Mouse (Mus musculus): ENCODE measurements around the gene Mia.
A peak's percentile ranks its signal among the peaks of the same experiment; 100 is the strongest.

Gene Mia

DNA sequence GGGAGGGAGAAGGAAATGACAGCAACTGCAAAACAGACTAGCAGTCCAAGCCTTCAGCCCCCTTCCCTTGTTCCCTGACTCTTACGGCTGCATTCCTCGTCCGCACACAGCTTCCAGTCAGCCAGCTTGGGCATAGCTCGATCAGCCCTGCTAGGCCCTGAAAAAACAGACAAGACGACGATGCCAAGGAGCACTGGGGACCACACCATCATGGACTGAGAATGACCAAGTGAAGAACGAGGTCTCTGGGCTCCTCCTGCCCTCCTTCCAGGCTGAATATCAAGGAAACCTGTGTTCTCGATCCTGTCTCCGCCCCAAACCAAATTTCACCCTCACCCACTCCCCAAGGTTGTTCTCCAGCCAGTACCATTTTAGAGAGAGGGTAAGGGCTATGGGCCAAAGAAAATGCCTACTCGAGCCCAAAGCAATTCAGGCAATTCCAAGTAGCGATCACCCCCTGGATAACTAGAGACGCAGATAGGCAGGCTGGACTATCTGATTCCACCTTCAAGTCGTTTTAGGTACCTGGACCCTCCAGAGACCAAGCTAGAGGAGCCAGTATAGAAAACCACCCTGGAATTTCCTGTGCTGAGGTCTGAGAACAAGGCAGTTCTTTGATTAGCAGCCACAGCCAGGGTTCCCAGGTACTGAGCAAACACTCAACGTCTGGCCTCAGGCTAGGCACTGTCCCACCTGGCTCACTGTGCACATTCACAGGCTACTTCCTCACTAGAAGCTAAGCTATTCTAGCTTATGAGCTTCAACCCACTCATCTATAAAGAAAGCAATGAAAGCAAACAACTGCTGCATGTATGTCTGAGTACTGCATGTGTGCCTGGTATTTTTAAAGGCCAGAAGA lies at the start of gene Mia, which contains the start of gene Gm21983:
Gene Mia, minus strand, starts transcription at position 321 of the 859 bp plus-strand sequence.
Gene Gm21983, minus strand, starts transcription at position 250 of the 859 bp plus-strand sequence.
- no peak for DNase-seq (ENCODE audit: low read depth, low spot score)

DNA sequence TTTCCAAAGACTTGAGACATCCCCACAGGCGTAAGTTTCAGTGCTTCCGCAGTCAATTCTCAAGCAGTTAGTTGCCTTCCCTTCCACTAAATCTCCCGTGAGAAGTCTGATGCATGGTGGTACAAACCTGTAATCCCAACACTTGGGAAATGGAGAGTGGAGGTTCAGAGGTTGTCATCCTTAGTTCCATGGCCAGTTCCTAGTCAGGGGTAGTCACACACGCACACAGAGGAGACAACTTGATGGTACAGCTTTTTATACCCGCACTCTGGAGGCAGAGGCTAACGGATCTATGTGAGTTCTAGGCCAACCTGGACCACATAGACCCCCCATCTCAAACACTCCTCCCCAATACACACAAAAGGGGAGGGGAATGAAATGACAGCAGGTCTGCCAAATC lies 47.9 kb upstream of the Mia start:
- DNase-seq (ENCODE audit: low read depth, low spot score) = no peak

DNA sequence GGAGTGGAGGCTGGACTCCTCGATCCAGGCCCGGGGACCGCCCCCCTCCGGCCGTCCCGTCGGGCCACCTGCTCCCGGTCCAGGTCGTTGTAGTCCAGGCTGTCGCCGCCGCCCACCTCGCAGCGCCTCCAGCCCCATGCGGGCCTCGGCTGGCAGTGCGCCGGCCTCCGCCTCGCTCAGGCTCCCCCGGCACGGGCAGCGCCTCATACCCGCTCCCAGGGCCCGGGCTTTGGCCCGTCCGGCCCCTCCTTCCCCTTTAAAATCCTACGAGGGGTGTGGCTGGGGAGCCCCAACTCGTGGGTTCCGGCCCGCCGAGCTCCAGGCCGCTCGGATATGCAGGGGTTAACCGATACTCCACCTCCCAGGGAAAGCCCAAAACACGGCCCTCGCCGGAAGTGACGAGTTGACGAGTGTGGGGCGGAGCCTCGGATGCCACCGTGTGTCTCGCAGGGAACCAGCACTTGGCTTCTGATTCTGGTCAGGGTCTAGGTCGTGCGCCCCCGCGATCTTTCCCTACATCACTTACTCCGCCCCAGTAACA lies 47.4 kb upstream of the Mia start, which contains the start of gene Itpkc:
Gene Itpkc, minus strand, starts transcription at position 381 of the 541 bp plus-strand sequence.
- DNase-seq (ENCODE audit: low read depth, low spot score) = peak; percentile 96

DNA sequence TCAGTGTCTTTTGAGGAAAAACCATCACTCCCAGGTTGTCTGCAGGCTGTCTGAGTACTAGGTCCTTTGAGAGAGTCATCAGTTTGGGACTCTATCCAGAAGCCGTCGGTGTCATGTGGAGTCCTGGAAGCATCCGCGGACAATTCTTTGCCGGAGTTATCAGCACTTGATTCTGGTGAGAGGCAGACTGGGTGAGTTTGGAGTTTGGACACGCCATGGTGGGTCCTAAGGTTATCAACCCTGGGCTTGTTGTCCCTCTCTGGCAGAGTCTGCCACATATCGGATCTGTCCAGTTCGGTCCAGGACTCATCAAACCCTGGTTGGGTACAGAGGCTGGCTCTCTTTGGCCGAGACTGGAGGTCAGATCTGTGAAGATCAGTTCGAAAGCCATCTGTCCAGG lies 46.7 kb upstream of the Mia start:
- DNase-seq (ENCODE audit: low read depth, low spot score) = no peak

DNA sequence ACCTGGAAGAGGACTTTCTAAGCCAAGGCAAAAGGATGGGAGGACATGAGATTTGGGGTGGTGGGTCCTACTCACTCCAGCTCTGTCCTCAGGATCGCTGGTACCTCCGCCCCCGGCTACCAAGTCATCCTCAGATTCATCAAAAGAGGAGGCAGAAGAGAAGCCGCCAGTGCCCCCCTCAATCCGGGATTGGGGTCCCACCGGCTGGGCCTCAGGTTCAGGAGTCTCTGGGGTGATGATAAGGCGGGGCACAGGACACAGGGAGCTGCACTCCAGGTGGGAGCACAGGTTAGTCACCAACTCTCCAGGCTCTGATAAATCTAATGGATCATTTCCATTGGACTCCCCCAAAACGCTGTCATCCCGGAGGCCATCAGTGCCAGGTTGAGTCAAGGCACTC lies 46.3 kb upstream of the Mia start:
- DNase-seq (ENCODE audit: low read depth, low spot score) = no peak

DNA sequence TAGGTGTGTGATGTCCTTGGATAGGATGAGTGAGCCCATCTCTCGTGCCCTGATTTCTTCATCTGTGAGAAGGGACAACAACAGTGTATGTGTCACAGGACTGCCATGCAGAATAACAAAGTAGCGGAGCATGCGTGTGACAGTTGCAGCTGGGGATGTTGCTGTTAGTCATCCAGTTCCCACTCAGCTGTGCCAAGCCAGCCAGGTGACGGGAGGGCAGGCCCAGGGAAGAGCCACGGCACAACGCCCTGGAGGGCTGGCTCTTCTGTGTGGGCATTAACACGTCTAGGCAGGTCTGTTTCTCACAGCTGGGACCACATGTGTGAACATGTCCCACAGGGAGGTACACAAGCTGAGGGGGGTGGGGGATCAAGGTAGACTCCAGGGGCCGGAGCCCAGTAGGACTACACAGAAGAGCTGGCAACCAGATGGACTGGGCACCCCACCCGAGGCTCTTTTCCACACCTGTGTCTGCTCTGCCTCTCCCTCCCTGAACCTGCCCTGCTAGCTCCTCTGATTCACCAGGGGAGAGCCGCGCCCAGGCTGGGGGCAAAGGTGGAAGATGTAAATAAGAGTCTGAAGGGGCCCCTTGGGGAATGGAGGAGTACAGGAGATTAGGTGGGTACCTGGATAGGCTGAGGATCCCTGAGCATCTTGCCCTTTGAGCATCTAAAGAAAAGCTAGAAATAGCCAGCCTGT lies 44.1 kb upstream of the Mia start:
- DNase-seq (ENCODE audit: low read depth, low spot score) = no peak

DNA sequence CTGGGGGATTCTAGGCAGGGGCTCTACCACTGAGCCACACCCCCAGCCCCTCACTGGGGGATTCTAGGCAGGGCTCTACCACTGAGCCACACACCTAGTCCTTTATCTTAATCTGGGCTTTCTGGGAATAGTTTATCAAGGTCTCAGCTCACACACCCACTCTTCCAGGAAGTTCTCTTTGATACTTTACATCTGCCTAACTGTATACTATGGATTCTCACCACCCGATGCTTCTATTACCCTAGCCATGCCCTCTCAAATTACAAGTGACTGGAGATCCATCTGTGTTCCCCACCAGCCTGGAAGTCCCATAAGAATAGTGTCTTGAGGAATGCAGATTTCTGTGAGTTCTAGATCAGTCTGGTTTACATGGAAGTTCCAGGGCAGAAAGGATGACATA lies 41.6 kb upstream of the Mia start:
- no peak for DNase-seq (ENCODE audit: low read depth, low spot score)

DNA sequence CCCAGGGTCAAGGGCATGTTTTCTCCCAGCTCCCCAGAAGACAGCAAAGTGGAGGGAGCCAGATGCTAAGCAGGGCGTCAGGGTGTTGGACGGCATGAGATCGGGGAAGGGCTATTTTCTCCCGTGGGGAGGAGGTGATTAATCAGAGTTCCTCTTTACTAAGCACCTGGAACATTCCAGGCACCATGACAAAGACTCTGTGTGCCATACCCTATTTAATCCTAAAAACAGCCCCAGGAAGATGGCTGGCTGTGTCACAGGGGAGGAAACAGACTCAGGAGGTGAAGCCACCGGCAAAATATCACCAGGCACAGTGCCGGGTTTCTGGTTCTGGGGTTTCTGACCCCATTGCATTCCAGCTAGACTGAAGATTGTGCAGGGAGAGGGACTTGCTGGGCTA lies 41.0 kb upstream of the Mia start:
- no peak for DNase-seq (ENCODE audit: low read depth, low spot score)

DNA sequence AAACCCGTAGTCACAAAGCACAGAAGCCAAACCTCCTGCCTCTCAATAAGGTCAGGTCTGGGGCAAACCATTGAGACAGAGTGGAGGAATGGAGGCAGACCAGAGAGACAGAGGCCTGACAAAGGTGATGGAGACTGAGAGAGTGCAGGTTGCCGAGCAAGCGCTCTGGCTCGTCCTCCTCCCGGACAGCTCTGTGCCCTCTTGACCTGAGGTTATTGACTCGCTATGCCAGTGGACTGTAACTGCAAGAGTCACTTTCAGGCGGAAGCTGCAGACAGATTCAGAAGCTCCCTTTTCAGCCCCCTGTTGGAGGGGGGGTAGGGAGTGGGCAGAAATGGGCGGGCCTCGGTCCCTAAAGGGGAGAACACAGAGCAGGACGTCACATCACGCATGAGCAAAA lies 39.0 kb upstream of the Mia start:
- no peak for DNase-seq (ENCODE audit: low read depth, low spot score)

DNA sequence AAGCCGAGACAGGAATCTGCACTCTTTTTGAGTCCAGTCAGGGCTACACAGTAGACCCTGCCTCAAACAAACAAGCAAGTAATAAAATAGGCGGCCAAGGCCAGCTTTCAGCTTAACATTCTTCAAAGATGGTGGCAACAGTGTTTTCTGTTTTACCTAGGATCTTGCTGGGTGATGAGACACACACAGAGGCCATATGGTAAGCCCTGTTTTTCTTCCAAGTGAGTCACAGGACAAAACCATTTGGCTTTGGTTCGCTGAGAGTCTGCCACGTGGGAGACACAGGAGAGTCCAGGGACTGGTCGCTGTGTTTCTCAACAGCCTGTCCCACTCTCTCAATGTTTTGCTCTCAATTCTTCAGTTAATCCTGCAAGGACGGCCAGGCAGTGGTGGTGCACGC lies 37.6 kb upstream of the Mia start:
- DNase-seq (ENCODE audit: low read depth, low spot score) = no peak

DNA sequence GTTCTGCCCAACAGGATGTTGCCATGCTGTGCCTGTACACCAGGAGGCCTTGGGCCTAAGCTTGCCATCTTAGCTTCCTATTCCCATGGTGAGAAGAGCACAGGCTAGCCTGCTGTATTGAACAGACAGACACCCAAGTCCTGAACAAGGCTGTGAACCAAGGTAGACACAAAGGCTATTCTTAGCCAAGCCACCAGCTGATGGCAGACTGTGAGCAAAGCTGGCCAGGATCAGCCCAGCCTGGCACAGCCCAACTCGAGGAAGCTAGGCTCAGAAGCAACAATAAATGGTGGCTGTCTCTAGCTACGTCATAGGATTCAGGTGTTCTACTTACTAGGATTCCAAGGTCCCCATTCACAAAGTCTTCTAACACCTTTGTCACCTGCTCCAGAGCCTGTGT lies 31.7 kb upstream of the Mia start:
- DNase-seq (ENCODE audit: low read depth, low spot score) = no peak

DNA sequence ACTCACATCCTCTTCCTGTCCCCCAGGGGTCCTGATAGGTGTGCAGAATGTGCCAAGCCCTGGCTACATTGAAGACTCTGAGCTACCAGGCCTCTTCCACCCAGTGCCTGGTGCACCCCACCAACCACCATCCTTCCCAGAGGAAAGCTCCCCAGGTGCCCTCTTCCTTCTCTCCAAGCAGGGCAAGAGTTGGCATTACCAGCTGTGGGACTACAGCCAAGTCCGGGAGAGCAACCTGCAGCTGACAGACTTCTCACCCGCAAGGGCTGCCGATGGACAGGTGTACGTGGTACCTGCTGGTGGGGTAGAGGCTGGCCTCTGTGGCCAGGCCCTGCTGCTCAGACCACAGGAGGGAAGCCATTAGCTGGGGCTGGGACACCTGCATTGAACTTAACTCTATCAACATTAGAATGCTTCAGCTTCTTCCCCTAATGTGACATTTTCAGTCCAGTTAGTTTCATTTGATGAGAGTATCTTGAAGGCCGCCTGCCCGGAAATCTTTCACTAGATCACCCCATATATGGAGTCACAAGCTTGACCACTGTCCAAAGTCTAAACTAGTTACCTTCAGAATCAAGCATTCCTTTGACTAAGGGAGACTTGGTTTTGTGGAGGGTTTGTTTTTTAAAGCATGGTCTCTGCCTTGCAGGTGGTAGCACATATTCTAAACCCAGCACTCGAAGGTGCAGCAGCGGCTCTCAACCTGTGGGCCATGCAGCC lies 22.9 kb upstream of the Mia start:
- DNase-seq (ENCODE audit: low read depth, low spot score) = no peak

DNA sequence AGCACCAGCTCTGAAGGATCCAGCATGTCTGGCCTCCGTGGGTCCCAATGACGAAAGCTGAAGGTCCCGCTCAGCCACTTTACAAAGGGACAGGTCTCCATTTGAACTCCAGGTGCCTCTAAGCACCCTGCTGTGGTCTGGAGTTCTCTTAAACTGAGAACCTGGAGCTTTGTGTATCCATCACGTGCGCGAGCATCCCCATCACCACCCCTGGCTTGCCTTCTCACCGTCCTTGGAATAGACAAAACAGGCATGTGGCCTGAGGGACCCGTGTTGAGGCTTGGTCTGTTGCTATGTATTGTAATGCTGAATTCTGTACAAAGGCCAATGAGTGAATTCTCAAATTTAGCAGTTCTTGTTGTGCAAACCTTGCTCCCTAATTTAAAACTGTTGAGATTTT lies 17.8 kb upstream of the Mia start:
- DNase-seq (ENCODE audit: low read depth, low spot score) = no peak

DNA sequence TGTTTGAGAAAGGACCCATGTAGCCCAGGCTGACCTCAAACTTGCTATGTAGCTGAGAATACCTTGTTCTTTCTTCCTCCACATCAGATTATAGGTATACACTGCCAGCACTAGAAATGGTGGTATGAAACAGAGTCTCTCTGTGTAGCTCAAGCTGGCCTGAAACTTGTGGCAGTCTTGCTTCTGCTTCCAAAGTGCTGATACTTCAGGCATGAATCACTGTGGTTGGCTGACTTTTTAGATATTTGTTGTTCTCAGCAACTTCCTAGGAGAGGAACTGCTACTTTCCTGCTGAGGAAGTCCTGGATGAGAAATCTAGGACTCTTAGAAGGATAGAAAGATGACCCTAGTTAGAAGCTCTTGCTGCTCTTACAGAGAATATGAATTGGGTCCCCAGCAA lies 17.4 kb upstream of the Mia start:
- no peak for DNase-seq (ENCODE audit: low read depth, low spot score)

DNA sequence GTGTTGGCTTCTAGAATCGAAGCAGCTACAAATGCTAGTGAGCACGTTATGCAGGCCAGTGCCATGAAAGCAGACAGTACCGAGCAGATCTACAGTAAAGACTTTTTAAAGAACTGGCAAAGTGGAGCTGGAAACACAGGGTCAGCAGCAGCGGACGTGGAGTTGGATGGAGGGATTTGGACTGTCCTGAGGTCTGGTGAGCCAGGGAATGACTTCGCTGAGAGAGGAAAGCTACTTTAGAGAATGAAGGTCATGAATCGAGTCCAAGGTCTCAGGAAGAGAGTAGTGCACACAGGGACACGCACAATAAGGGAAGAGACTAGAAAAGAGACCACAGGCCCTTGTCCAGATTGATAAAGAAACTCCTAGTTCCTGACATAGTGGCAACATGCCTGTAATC lies 16.7 kb upstream of the Mia start:
- DNase-seq (ENCODE audit: low read depth, low spot score) = no peak

DNA sequence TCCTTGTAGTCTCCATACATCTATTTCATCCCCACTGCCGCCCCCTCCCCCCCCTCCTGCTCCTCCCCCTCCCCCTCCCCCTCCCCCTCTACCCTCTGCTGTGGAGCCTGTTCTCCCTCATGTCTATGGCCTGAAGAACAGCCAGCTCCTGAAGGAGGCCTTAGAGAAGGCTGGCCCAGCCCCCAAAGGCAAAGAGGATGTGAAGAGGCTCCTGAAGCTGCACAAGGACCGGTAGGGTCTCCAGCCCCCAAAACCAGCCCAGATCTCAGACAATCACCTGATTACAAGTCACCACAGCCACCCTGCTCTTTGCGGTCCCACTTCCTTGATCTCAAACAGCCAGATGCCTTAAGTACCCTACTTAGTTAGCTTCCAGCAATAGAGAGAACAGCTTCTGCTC lies 16.2 kb upstream of the Mia start:
- DNase-seq (ENCODE audit: low read depth, low spot score) = peak; percentile 24

DNA sequence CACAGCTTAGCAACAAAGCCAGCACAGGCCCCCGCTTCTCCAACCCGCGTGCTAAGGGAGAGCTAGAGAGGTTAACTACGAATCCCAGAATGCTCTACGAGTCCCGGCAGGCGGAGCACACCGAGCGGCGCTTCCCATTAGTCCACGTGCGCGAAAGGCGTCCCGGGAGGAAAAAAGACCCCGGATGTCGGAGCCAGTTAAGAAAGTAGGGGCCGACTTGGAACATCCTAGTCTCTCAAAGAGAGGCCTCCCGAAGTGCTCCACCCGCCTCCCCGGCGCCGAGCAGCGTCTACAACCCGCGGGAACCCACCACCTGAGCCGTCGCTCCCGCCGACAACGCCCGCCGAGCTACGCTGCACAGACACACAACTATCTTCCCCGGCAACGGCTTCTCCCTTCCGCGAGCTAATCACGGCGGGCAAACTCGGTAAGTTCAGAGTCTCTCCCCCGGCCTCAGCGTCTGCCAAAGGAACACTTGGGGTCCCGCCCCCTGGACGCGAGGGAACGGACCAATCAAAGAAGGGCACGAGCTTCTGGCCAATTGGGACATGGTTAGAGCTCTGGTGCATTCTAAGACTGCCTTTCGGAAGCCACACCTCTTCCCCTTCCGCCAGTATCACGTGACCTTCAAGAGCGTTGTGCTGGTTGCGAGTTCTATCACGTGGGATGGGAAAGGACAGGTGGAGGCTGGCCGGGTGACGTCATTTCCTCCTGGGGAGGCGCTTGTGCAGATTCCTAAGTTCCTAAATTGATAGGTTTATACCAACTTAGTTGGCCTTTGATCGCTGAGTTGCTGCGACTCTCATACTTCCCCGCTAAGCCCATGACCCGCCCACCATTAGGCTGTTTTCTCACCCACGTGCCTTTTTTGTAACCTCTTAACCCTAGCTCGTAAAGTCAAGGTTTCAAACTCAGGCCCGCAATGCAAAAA lies 15.0 kb upstream of the Mia start, which contains the start of the genes BC024978 and Snrpa:
Gene BC024978, plus strand, starts transcription at position 101 of the 931 bp plus-strand sequence.
Gene Snrpa, minus strand, starts transcription at position 591 of the 931 bp plus-strand sequence.
- DNase-seq (ENCODE audit: low read depth, low spot score) = peak; percentile 99

DNA sequence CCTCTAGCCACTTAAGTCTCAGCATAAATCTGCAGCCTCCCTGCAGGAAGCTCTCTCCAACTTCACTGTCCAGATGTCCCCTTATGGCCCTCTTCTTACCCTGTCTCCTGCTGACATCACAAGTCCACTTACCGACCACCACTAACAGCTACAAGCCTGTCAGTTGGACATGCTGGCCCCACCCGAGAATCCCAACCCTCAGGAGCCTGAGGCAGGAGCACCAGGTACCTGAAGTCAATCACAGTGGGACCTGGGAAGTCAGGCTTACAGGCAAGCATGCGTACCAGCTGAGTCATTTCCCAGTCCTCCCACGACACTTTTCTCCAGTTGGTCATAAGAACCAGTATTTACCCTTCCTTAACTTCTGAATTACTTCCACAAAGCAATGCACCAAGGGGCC lies 12.8 kb upstream of the Mia start:
- DNase-seq (ENCODE audit: low read depth, low spot score) = no peak

DNA sequence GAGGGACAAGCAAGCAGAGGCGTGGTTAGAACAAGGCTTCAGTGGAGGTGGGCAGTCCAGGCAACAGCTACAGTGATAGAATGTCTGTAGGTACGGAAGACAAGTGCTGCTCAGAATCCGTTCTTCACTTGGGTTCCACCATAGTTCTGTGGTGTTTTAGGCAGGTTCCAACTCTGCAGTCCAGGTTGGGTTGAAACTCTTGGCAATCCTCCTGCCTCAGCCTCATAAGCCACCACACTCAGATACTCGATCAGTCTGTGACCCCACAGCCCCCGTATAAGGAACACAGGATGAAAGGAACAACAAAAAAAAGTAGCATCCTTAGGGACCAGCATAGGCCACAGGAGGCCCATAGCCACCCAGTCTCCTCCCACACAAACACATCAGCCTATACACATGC lies 11.5 kb upstream of the Mia start:
- no peak for DNase-seq (ENCODE audit: low read depth, low spot score)

DNA sequence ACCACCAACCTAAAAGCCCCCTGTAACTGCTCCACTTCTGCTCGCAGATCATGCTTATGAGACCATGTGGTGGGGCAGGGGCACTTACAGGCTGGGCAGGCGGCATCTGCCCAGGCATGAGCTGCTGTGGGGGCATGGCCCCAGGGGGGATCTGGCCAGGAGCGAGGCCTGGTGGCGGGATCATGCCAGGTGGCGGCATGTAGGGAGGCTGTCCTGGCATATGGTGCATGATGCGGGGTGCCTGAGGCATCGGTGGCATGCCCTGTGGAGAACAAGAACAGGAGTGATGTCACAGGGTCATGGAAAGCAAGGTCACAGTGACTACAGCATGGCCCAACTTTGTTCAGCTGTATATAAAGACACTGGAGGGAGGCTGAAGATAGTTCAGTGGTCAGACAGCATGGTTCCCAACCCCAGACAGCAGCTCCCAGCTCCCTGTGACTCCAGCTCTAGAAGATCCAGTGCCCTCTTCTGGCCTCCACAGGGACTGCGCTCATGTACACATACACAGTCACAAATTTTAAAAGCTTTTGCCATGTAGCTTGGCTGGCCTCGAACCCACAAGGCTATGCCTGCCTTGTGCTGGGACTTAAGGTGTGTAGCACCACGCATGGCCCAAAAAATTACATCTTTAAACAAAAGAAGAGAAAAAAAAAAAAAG lies 8.4 kb upstream of the Mia start:
- peak; percentile 39 for DNase-seq (ENCODE audit: low read depth, low spot score)
